Comparison of ENCODE assay signal across 8 mouse cellular contexts in genomic region chr4:63399691-63400270, GRCm38 (mm10). TPM values are rescaled to one million over a fixed set of nuclear protein-coding genes. Genes with fewer than 3 reads are reported as not detected.
A peak's percentile ranks its signal among the peaks of the same experiment; 100 is the strongest.
DNase-seq lines count a peak whose midpoint lies in the region; ATAC-seq lines count a peak whose summit lies in the region.

No protein-coding gene starts in this region.

- no peak for DNase-seq in kidney, postnatal 25 days
- DNase-seq in NIH3T3 (ENCODE audit: low read depth), result peak; percentile 56
- DNase-seq in forebrain, embryonic 14.5 days (ENCODE audit: low spot score), result no peak
- no peak for DNase-seq in liver, embryonic 13.5 days
- no peak for DNase-seq in right cerebral cortex, adult 2 months (ENCODE audit: low spot score in 2 of 2)
- no peak for DNase-seq in cerebellum, adult 8-10 months
- no peak for DNase-seq in frontal cortex, postnatal 14 days (ENCODE audit: low spot score in 2 of 2)

- no peaks in the 10 kb centered on the region for H3K9me3 ChIP-seq in kidney, embryonic 15.5 days (replicated peaks)
- no peaks in the 10 kb centered on the region for H3K9me3 ChIP-seq in forebrain, embryonic 14.5 days (replicated peaks; ENCODE audit: control insufficient read depth, low read length)
- no peaks in the 10 kb centered on the region for H3K9me3 ChIP-seq in liver, embryonic 13.5 days (replicated peaks)

- peaks cover 24% of the 10 kb centered on the region for H3K36me3 ChIP-seq in kidney, embryonic 15.5 days
- H3K36me3 ChIP-seq in forebrain, embryonic 14.5 days (ENCODE audit: control insufficient read depth, insufficient read depth, low read length), result peaks cover 27% of the 10 kb centered on the region
- peaks cover 6% of the 10 kb centered on the region; the same call in 1 of the 2 replicates for H3K36me3 ChIP-seq in liver, embryonic 13.5 days

- H3K4me2 ChIP-seq in kidney, embryonic 15.5 days, result no peak overlapping the region
- no peak overlapping the region for H3K4me2 ChIP-seq in forebrain, embryonic 14.5 days (ENCODE audit: low read length)
- H3K4me2 ChIP-seq in liver, embryonic 13.5 days, result peak overlapping the region; percentile 25

- 55% methylated on average over 8 of the region's 8 CpGs for WGBS in kidney, embryonic 15.5 days
- 68% methylated on average over 8 of the region's 8 CpGs for WGBS in forebrain, embryonic 14.5 days
- WGBS in liver, embryonic 13.5 days (ENCODE audit: insufficient replicate concordance), result 40% methylated on average over 8 of the region's 8 CpGs

- ATAC-seq in kidney, embryonic 15.5 days (replicated peaks; ENCODE audit: low FRiP score), result no peak
- ATAC-seq in forebrain, embryonic 14.5 days, result no peak
- no peak for ATAC-seq in liver, embryonic 13.5 days (ENCODE audit: low read depth)

- no peaks in the 10 kb centered on the region for H3K27me3 ChIP-seq in kidney, embryonic 15.5 days
- no peaks in the 10 kb centered on the region for H3K27me3 ChIP-seq in forebrain, embryonic 14.5 days (replicated peaks; ENCODE audit: control insufficient read depth, insufficient read depth, low read length)
- H3K27me3 ChIP-seq in liver, embryonic 13.5 days, result no peaks in the 10 kb centered on the region

- H3K27ac ChIP-seq in kidney, embryonic 15.5 days, result peak overlapping the region; percentile 61
- peak overlapping the region; percentile 27; the same call in 1 of the 2 replicates for H3K27ac ChIP-seq in forebrain, embryonic 14.5 days (ENCODE audit: low read depth, low read length)
- peak overlapping the region; percentile 59 for H3K27ac ChIP-seq in liver, embryonic 13.5 days

- no peak overlapping the region for H3K4me3 ChIP-seq in kidney, embryonic 15.5 days (replicated peaks)
- no peak overlapping the region for H3K4me3 ChIP-seq in forebrain, embryonic 14.5 days (ENCODE audit: low read depth, low read length)
- H3K4me3 ChIP-seq in liver, embryonic 13.5 days (replicated peaks), result no peak overlapping the region

- no peak overlapping the region for H3K9ac ChIP-seq in kidney, embryonic 15.5 days
- H3K9ac ChIP-seq in forebrain, embryonic 14.5 days (ENCODE audit: low read length), result no peak overlapping the region
- H3K9ac ChIP-seq in liver, embryonic 13.5 days, result peak overlapping the region; percentile 33

- peaks cover 60% of the 10 kb centered on the region for H3K4me1 ChIP-seq in kidney, embryonic 15.5 days
- peaks cover 43% of the 10 kb centered on the region for H3K4me1 ChIP-seq in forebrain, embryonic 14.5 days (ENCODE audit: control insufficient read depth, insufficient read depth, low read length)
- H3K4me1 ChIP-seq in liver, embryonic 13.5 days (replicated peaks), result peaks cover 66% of the 10 kb centered on the region

RNA-seq across cellular contexts. Expression of gene Akna, which starts 3.4 kb away (rescaled TPM):
- 7.4 and 8.3 TPM in 2 replicates for polyA plus RNA-seq in kidney, embryonic 15.5 days (2015; fragmentation: Nextera tagmentation; extraction: Ambion mirVana)
- 5.7 and 8.5 TPM in 2 replicates for polyA plus RNA-seq in forebrain, embryonic 14.5 days (2014; fragmentation: Nextera tagmentation; extraction: Ambion mirVana)
- polyA plus RNA-seq in liver, embryonic 13.5 days (2015; fragmentation: Nextera tagmentation; extraction: Ambion mirVana), result 3.0 and 3.8 TPM in 2 replicates

RNA-seq across cellular contexts. Expression of gene Orm2, which starts 37.5 kb away (rescaled TPM):
- not detected in 2 replicates for polyA plus RNA-seq in kidney, embryonic 15.5 days (2015; fragmentation: Nextera tagmentation; extraction: Ambion mirVana)
- not detected in 2 replicates for polyA plus RNA-seq in forebrain, embryonic 14.5 days (2014; fragmentation: Nextera tagmentation; extraction: Ambion mirVana)
- not detected in 2 replicates for polyA plus RNA-seq in liver, embryonic 13.5 days (2015; fragmentation: Nextera tagmentation; extraction: Ambion mirVana)

RNA-seq across cellular contexts. Expression of gene Orm3, which starts 43.8 kb away (rescaled TPM):
- not detected in 2 replicates for polyA plus RNA-seq in kidney, embryonic 15.5 days (2015; fragmentation: Nextera tagmentation; extraction: Ambion mirVana)
- polyA plus RNA-seq in forebrain, embryonic 14.5 days (2014; fragmentation: Nextera tagmentation; extraction: Ambion mirVana), result not detected in 2 replicates
- not detected in 2 replicates for polyA plus RNA-seq in liver, embryonic 13.5 days (2015; fragmentation: Nextera tagmentation; extraction: Ambion mirVana)

RNA-seq across cellular contexts. Expression of gene Orm1, which starts 55.4 kb away (rescaled TPM):
- 0.44 TPM in 1 of 2 replicates, not detected in the other for polyA plus RNA-seq in kidney, embryonic 15.5 days (2015; fragmentation: Nextera tagmentation; extraction: Ambion mirVana)
- not detected in 2 replicates for polyA plus RNA-seq in forebrain, embryonic 14.5 days (2014; fragmentation: Nextera tagmentation; extraction: Ambion mirVana)
- not detected in 2 replicates for polyA plus RNA-seq in liver, embryonic 13.5 days (2015; fragmentation: Nextera tagmentation; extraction: Ambion mirVana)
